Mouse (Mus musculus): ENCODE measurements around the gene Rcvrn.
A peak's percentile ranks its signal among the peaks of the same experiment; 100 is the strongest.

DNA sequence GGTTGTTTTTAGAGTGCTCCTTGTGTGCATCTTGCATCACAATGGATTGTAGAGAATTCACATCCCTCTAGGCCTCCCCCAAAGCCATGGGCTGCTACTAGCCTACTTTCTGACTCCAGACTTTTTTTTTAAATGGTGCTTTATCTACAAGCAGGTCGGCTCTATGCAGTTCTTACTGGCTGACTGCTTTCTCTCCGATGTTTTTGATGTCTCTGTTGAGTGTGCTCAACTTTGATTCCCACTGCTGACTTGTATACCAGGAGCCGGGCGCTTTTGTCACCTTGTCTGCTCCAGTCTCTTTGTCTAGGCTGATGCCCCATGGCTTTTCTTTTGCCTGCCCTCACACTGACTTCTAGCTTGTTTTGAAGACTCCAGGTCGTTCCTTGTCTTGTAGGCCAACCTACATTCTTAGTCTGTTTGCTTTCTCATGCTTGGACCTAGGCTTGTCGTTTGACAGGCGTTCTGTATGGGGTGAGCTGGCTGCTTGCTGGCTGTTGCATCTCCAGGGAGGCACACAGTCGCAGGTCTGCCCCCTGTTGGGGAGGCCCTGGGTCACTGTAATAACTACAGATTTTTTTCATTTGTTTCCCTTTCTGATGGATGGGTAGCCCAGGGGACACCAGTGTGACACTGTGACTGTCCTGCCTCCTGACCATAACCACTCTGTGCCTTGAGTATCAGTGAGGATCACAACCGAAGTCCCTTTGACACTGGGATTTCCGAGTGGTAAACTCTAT is 45.0 kb upstream of the Rcvrn start:
- peak; percentile 46 for TF ChIP-seq CTCF (IDR thresholded peaks at IDR 0.05; ENCODE audit: low read depth)
- no peak for TF ChIP-seq EP300 (optimal IDR thresholded peaks at IDR 0.05)
